ENCODE assay signal across 8 mouse cellular contexts in the genomic region with DNA sequence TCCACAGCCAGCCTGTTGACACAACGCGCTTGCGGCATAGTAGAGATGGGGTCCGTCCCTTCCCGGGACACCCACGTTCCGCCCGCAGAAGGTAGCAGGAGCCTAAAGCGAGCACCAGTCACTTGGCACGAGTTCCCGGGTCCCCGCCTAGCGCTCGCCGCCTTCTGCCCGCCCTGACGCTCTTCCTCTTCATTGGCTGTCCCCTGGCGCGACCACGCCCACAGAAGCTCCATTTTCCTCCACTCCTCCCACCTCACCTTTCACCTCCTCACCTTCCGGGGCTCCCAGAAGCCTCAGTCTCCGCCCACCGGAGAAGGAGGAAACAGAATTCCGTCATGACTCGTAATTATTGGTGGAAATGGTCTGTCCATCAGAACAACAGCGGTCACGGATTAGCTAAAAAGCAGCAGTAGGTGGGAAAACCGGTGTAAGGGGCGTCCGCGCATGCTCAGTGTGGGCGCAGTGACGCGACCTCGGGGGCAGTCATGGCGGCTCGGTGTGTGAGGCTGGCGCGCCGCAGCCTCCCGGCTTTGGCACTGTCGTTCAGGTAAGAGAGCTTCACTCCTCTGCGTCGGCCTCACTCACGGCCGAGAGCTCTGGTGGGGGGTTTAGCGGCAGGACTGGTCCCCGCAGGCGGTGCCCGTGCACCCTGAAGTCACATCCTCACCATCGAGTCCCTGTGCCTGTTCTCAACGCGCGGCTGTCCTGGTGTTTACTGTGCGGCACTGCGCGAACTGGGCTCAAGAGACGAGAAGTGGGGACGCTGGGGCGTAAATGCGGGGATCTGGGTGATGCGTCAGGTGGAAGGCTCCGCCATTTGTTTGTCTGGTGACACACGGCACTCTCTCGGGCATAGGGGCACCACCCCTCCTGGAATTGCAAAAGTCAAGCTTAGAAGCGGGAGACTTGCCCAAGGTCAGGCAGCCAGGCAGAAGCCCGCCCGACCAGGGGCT. TPM values are rescaled to one million over a fixed set of nuclear protein-coding genes. Genes with fewer than 3 reads are reported as not detected.
DNase-seq lines count a peak whose midpoint lies in the region; ATAC-seq and TF ChIP-seq lines count a peak whose summit lies in the region.

A gene (plus strand): TSS at position 290 of the 953 bp plus-strand sequence.

- peaks cover 0 to 3% of the 10 kb centered on the region in 2 experiments; a peak in 1 of 4 replicates for H3K4me1 ChIP-seq in ES-E14 (ENCODE audit: control insufficient read depth in 2 of 2, insufficient read depth in 2 of 2, low read length in 2 of 2, poor library complexity in 1 of 2)
- peaks cover 22% of the 10 kb centered on the region for H3K4me1 ChIP-seq in forebrain, embryonic 15.5 days
- peaks cover 9% of the 10 kb centered on the region; the same call in 1 of the 2 replicates for H3K4me1 ChIP-seq in lung, adult 2 months (ENCODE audit: control insufficient read depth, insufficient read depth, low read length)

- TF ChIP-seq POLR2A in lung, adult 2 months (IDR thresholded peaks at IDR 0.05; ENCODE audit: borderline replicate concordance, extremely low read depth, low read depth, low read length): peak; percentile 95

- H3K4me3 ChIP-seq in ES-E14 (ENCODE audit: insufficient read depth in 1 of 2, low read depth in 1 of 2, low read length in 2 of 2, poor library complexity in 1 of 2, severe bottlenecking in 1 of 2): peak within 1 kb of the TSS; percentile 88 to 98
- H3K4me3 ChIP-seq in forebrain, embryonic 15.5 days: peak within 1 kb of the TSS; percentile 87
- peak within 1 kb of the TSS; percentile 87 for H3K4me3 ChIP-seq in lung, adult 2 months (replicated peaks; ENCODE audit: extremely low read depth, low read depth, low read length)

- intact Hi-C loops in heart, postnatal 25 days (cut with DNase I): loop anchor here (2.0 to 5.0 kb wide), 3 partner anchors 18 to 117 kb away; no protein-coding TSS in a partner anchor

- H3K4me2 ChIP-seq in forebrain, embryonic 15.5 days (replicated peaks): peak within 1 kb of the TSS; percentile 95

- H3K9me3 ChIP-seq in ES-E14 (ENCODE audit: control insufficient read depth, insufficient read depth, low read depth, low read length): no peaks in the 10 kb centered on the region
- H3K9me3 ChIP-seq in forebrain, embryonic 15.5 days: no peaks in the 10 kb centered on the region

- peak; percentile 100 for DNase-seq in ES-E14 (ENCODE audit: low read depth, low spot score)
- peak; percentile 100 for DNase-seq in cerebellum, adult 11-12 months
- DNase-seq in heart, postnatal 25 days (ENCODE audit: low spot score): peak; percentile 98
- peak; percentile 98 to 99 for DNase-seq in layer of hippocampus, adult 18-20 months (ENCODE audit: low spot score in 2 of 2)
- DNase-seq in lung, adult 2 months: peak; percentile 96
- peak; percentile 98 to 99 for DNase-seq in thymus, adult 18-20 months

- peak within 1 kb of the TSS; percentile 97 for H3K9ac ChIP-seq in ES-E14 (ENCODE audit: insufficient read depth, low read depth, low read length, poor library complexity, severe bottlenecking)
- peak within 1 kb of the TSS; percentile 75 for H3K9ac ChIP-seq in forebrain, embryonic 15.5 days (replicated peaks)

- ATAC-seq in forebrain, embryonic 15.5 days (replicated peaks): peak; percentile 96
- peak; percentile 92 for ATAC-seq in neutrophil, adult 5-6 weeks (ENCODE audit: extremely low read depth, insufficient number of reproducible peaks, low FRiP score, poor library complexity, severe bottlenecking)

- in situ Hi-C loops in ES-E14 (cut with MboI; ENCODE audit: low sequenced_read_pairs in 2 of 2, unreplicated experiment in 2 of 2): loop anchor here (5.0 to 10.0 kb wide), 2 partner anchors 117 to 280 kb away; a partner anchor contains a TSS

- under 1% methylated on average over 68 of the region's 68 CpGs for WGBS in forebrain, embryonic 15.5 days
- under 1% methylated on average over 68 of the region's 68 CpGs for WGBS in lung, adult 2 months

- no peaks in the 10 kb centered on the region for H3K27me3 ChIP-seq in forebrain, embryonic 15.5 days

- no peak for TF ChIP-seq CTCF in lung, adult 2 months (IDR thresholded peaks at IDR 0.05; ENCODE audit: insufficient read depth, low read length)

- H3K36me3 ChIP-seq in ES-E14 (ENCODE audit: control insufficient read depth, insufficient read depth, low read length, poor library complexity, severe bottlenecking): peaks cover 8% of the 10 kb centered on the region
- H3K36me3 ChIP-seq in forebrain, embryonic 15.5 days: peaks cover 11% of the 10 kb centered on the region

- peak within 1 kb of the TSS; percentile 72 for H3K27ac ChIP-seq in ES-E14 (ENCODE audit: insufficient read depth, low read depth, low read length, poor library complexity, severe bottlenecking)
- H3K27ac ChIP-seq in forebrain, embryonic 15.5 days (replicated peaks): peak within 1 kb of the TSS; percentile 73

TF ChIP-seq in ES-E14, 5 proteins besides CTCF, POLR2A, EP300 and RAD21:
- TF ChIP-seq CHD2 (IDR thresholded peaks at IDR 0.05; ENCODE audit: low read depth, low read length) (peak; percentile 72; the same call in 1 of the 2 replicates), ZNF384 (IDR thresholded peaks at IDR 0.05; ENCODE audit: low read depth, low read length) (no peak)
TF ChIP-seq in ES-E14: peak in this region for 1.

RNA-seq across cellular contexts. Expression of the gene that starts here (rescaled TPM):
- 40.3 and 45.0 TPM in 2 replicates for total RNA-seq in ES-E14 (2012; rRNA removed)
- 45.8 and 46.1 TPM in 2 replicates for polyA plus RNA-seq in forebrain, embryonic 15.5 days (2015; fragmentation: Nextera tagmentation; extraction: Ambion mirVana)
- 10 to 100 TPM; 58.7 to 63.3 TPM for total RNA-seq in heart, postnatal 25 days (2021)
- total RNA-seq in layer of hippocampus, adult 18-20 months (2021): 10 to 100 TPM; 23.0 to 23.5 TPM
- 7.0 and 9.1 TPM in 2 replicates for polyA plus RNA-seq in lung, adult 2 months (2012; rRNA removed)
- total RNA-seq in neutrophil, adult 5-6 weeks (2017): 16.3 and 18.2 TPM in 2 replicates

Comparison
In these comparisons a context has a peak if more than half of its experiments do, and no peak if none do; other contexts are left out.
1. Peak in every context shown above with its lines: DNase-seq, ATAC-seq, H3K4me3 ChIP-seq and H3K27ac ChIP-seq.